Mouse (Mus musculus) monocyte, adult 5-6 weeks (primary cell): ENCODE data around the gene Abhd5. TPM values are rescaled to one million over a fixed set of nuclear protein-coding genes. Genes with fewer than 3 reads are reported as not detected.
A peak's percentile ranks its signal among the peaks of the same experiment; 100 is the strongest.

Experiments used
- ATAC-seq: fragments of 153-309, 156-312 bp; replicated peaks from 2 replicates; pipeline ENCODE4 v1.8.0; 2017; ENCODE audit warnings: mild to moderate bottlenecking; ENCODE audit not compliant: low TSS enrichment, insufficient number of reproducible peaks, severe bottlenecking, poor library complexity, low FRiP score
- total RNA-seq: library from RNA; stranded (forward); fragments of 200-1000, 200-491, 200-594 nt; gene quantifications from 3 replicates; pipeline ENCODE4 v1.2.3, GENCODE M21; 2017

The Abhd5 gene
- total RNA-seq, 1 experiment from 2014 or later, result 27.3 TPM

DNA sequence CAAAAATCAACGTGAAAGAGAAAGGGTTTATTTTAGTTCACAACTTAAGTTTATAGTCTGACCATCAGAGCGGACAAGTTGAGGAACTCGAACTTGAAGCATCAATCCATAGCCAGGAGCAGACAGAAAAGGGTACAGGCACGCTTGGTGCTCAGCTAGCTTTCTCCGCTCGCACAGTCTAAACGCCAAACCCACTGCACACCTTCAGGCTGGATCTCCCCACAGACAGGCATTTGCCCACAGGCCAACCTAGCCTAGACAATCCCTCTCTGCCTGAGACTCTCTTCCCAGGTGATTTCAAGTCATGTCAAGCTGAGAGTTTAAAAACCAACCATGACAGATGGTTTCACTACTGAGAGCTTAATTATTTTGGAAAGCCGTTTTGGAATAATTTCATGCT, 6.8 kb upstream of the Abhd5 start:
- no peak for ATAC-seq

DNA sequence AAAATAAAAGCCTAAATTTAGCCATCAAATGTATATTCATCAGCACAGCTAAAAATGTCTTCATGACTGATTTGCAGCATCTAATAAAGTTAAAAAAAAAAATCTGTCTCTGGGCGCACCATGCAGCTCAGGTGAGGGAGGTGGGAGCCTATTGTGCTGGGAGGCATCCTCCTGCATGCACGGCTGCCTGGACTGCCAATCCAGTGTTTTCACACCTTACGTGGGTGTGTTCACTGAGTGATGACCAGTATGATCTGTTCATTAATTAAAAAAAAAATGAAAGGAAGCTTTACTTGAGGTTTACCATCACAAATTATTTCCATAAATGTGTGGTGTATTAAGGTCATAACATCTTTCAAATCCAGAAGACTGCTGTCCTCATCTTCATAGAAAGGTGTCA, 6.1 kb upstream of the Abhd5 start:
- ATAC-seq, result no peak

DNA sequence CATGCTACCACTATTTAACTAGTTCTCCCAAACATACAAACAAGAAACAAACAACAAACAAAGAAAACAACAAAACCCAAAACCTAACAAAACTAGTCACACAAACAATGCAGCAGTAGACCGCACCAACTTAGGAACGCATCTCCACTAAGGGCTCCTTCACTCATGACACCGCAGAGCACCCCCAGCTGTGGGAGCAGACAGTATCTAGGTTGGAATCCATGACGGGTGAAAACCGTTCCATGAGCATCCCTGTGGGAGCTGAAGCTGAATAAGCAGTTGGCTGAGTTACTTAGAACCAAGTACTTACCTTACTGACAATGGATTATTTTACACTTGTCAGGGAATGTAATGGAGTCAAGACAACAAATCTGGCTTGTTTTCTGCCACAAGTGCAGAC, 5.3 kb upstream of the Abhd5 start:
- no peak for ATAC-seq

DNA sequence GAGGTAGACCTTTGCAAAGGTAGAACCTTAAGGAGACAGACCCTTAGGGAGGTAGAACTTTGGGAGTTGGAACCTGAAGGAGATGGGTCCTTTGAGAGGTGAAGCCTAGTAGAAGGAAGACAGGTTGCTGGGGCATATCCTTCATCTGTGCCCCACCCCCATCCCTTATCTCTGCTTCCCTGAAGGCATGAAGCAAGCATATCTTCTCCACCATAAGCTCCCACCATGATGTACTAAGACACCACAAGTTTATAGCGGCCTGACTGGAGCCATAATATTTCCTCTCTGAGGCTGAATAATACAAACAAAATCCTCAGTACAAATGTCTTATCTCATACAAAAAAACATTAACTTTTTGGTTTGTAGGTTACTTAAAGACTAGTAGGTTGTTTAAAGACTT, 3.5 kb upstream of the Abhd5 start:
- no peak for ATAC-seq

DNA sequence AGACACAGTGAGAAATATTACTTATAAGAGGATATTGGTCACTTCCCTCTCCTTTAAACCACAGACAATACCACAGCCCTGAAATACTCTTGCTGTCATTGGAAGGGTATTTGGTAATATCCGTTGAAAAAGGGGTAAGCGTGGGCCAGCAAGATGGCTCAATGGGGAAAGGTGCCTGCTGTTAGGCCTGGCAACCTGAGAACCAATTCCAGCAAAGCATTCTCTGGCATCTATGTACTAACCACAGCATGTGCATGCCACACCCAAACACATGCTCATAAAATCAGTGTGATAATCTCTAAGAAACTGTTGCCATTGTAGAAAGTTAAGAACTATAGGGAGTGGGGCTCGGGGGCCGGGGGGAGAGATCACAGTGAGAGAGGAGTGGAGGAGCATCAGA, 2.1 kb upstream of the Abhd5 start:
- ATAC-seq, result peak; percentile 69

DNA sequence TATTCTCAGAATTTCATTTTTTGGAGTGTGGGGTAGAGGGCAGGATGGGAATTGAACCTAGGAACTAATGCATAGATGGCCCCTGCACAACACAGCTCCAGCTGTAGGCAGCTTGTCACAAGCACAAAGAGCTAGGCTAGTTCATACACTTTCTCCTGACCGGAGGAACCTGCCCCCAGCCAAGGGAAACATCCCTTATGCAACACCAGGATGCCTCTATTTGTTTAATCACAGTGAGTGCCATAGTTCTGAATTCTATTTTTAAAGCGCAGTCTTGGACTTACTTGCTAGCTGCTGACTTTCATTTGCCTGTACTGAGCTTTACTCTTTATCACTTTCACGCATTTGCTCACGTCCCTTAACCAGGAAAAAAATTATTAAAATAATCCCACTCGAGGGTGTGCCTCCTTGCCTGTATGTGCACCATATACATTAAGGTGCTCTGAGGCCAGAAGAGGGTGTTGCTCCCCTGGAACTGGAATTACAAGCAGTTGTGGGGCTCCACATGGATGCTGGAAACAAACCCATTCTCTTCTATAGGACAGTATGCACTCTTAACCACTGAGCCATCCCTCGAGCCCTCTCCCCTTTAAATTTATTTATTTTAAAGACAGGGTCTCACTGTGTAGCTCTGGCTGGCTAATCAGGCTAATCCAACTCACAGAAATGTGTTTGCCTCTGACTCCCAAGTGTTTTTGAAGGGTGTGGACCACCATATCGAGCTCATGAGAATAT, 845 bp upstream of the Abhd5 start:
- ATAC-seq, result no peak

DNA sequence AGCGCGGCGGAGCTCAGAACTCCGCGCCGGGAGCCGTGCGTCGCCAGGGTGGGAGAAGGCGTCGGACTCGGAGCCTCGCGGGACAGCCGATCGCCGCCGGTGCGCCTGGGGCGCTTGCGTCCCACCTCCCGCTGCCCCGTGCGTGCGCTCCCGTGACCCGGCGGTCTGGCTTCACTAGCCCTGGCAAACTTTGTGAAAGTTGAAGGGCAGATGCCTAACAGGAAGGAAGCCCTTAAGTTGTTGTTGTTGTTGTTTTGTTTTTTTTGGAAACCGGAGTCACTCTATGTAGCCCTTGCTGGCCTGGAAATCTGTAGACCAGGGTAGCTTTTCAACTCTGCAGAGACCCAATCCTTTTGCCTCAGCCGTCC, 601 bp downstream of the Abhd5 start:
- no peak for ATAC-seq

DNA sequence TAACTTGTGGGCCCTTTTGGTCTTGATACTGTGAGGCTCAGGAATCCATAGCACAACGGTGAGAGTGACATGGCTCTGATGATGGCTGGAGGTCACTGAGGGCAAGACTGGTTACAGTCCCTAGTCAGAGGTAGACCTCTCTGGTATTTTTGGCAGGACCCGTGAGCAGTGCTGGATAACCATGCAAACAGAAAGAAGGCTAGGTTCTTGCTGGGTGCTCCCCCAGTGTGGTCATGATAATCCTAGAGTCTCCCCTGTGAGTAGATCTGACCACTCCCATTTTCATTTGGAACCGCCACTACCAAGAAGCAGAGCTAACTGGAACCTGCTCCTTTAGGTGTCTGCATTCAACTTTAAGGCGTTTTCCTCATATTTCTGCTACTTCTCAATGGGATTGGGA, 1.5 kb downstream of the Abhd5 start:
- ATAC-seq, result no peak

DNA sequence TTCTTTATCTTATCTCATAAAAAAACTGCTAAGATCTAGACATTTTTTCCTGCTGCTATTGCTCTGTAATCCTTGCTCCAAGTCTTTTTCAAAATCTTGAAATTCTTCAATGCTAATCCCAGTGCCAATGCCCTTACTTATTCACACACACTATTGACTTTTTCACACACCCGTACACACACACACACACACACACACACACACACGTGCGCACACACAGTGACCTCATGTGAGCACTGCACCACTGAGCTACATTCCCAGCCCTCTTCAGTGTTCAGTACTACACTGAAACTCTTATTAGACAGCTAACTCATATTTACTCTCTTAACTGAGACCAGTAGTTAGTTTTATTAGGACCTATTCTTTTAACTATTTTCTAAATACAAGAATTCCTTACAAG, 2.8 kb downstream of the Abhd5 start:
- ATAC-seq, result no peak

DNA sequence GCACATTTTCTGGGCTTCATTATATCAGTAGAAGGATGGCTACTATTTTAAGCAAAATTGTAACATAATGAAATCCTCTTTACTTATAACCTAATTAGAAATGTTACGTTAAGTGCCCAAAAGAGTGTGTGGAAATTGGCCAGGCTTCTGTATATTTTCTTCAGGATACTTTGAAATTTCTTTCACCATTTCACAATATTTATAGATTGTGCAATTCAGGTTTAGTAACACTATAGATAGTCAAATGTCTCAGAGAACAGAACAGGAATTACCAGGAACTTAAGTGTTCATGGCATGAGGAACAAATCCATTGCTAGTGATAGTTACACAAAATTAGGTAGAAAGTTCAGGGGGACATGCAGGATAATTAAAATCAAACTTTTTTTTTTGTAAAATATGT, 5.7 kb downstream of the Abhd5 start:
- no peak for ATAC-seq

DNA sequence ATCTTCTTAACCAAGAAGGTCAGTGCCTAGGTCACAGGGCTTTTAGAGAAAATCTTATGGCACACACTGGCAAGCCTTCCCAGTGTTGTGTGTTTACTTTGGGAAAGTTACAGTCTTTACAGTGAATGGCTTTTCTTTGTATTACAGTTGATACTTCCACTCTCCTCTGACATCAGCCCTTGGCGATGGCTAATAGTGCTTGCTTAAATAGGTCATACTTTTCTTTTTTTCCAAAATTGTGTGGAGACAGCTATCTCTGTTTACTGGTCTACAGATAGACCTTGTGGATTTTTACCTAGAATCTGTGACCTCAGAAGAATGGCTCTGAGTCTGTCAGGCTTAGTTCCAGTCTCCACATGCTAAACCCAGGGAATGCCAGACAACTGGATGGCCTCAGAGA, 6.2 kb downstream of the Abhd5 start:
- no peak for ATAC-seq

DNA sequence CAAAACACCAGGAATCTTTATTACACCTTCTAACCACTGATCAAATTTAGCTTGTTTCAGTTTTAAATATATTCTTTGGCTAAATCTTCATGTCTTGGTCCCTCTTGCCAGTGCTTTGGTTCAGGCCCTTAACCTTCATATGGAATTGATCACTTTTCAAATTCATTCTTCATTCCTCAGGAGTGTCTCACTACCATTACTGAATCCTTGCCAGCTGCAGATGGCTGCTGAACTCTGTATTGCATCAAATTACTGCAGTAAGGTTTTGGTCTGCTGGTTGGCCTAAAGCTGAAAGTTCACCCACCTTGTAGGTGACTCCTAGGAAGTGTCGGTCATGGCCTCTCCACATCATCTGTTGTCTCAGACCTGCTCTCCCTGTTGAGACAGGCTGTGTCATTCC, 12.8 kb downstream of the Abhd5 start:
- ATAC-seq, result no peak

DNA sequence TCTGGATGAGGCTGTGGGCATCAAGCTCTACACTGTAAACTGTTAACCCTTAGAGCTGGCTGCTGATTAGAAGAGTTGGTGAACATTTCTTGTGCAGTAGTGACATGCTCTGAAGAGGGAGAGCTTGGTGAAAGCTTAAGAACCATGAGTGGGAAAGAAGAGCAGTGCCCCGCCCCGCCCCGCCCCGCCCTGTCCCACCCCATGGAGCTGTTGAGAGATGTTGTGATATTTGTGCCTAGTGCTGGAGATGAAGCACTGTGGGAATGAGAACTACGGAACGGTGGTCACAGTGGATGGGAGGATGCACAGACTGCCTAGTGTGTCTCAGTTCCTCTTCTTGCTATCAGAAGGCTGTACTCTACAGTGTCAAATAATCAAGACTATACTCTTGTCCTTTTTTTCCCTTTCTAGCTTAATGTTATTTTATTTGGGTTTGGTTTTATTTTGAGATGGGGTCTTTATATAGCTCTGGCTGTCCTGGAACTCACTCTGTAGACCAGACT, 18.9 kb downstream of the Abhd5 start:
- no peak for ATAC-seq

DNA sequence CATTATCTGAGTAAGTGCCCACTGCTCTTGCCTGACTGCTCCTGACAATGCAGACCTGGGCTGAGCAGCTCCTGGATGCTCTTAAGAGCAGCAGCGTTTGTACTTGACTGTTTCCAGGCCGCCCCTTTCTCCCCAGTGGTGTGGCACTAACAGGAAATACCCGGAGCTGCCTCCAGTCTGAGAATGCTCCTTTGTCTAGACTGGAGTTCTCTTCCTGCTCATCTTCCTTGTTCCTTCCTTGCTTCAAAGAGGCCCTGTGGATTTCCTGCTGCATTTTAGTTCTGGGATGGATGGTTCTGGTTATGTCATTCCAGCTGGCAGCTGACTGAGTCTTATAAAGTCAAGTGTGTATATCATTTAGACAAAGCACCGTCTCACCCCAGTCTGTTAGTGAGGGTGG, 21.1 kb downstream of the Abhd5 start:
- no peak for ATAC-seq

DNA sequence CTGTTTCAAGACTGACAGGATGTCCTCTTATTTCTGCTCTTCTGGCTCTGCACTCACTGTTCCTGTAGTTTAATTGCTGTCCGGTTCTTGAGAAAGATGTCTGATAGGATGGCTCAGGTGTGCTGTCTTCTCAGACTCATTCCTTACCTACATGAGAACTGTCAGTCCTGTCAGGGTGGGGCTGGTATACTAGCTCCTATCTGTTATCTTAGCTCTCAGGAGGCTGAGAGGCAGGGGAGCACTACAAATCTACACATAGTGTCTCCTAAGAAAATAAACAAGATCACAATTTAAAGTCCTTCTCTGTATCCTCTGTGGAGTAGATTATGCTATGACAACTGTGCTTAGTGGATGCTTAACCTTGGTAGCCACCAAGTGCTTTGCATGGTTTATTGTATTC, 21.6 kb downstream of the Abhd5 start:
- no peak for ATAC-seq

DNA sequence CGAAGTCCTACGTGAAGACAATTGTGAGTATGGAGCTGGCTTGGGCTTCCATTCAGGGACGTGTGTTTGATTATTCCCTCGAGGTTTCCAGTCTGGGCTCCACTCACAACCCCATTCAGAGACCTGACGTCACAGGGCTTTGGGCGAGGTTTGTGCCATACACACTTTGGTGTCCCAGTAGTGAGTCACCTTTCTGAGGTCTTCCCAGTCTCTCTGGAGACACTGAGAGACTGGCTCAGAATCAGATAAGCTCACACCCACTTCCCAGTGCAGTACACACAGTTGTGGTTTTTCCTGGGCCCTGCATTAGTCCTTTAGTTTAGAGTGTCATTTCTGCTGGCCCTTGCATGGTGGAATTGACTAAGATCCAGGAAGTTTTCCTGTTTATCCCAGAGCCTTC, 27.6 kb downstream of the Abhd5 start:
- ATAC-seq, result no peak

DNA sequence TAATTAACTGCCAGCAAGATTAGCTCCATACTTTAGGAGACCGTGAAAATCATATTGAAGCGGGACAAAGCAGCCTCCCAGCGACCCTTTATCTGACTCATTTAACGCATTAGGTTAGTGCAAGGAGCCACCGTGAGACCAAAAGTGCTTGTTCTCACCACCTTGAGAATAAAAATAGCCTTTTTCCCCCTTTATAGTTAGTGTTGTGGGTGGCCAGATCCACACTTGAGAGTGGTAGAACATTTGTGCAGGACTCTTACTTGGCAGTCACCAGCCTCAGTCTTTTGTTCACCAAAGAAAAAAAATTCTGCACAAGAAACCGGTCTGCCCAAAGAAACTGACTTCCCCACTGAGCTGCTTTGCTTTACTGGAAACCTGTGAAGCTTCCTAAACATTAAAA, 29.6 kb downstream of the Abhd5 start:
- no peak for ATAC-seq

DNA sequence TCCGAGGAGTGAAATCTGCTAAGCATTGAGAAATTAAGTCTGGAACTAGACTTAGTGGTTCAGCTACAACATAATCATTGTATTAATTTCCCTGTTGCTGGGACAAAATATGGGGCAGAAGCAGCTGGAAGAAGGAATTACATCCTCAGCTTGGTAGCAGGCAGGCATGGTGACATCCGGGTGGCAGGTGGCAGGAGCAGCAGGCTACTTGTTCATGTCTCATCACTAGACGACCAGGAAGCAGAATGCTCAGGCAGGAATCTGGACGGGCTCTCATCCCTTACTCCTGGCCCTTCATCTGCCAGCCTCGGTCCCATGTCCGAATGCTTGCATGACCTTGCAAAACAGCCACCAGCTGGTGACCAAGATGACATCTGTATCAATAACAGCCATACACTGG, 30.6 kb downstream of the Abhd5 start:
- ATAC-seq, result no peak

DNA sequence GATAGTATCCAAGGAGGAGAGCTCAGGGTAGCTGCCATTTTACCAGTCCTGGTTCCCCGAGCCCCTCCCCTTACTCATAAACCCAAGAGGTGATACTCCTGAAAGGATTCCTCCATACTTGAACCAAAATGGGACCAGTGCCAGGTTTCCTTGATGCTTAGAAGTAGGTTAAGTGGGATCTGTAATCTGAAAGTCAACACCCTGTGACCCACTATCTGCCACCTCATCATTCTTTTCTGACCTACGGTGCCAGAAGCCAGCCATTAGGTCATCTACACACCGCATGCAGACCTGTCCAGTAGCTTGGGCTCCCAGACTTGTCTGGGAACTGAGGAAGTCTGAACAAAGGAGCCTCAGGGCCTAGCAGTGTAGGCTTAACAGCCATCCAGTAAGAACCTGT, 34.6 kb downstream of the Abhd5 start:
- ATAC-seq, result no peak

DNA sequence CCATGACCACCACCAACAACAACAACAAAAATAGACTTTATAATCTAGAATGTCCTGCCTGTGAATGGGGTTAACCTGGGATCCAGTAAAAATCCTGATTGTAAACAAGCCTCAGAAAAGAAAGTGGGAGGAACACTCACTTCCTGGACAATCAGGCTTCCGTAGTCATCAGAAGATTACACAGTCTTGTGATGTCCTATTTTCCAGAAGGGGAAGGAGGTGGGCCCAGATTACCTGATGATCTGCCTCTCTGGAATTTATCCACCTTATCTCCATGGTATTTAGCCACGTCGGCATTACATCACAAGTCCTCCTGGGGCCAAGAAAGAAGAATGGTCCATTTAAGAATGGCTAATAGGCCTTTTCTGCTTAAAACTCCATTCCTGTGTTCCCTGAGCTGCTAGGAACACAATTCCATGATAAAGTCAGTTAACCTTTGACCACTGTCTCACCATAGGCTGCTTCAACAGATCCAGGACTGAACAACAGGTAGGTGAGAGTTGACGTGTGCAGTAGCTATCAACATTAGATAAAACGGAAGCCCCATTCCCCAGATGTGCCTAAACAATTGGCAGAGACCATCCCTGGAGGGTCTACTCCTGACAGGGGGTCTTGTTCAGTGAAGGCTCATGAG, 38.0 kb downstream of the Abhd5 start:
- ATAC-seq, result no peak

DNA sequence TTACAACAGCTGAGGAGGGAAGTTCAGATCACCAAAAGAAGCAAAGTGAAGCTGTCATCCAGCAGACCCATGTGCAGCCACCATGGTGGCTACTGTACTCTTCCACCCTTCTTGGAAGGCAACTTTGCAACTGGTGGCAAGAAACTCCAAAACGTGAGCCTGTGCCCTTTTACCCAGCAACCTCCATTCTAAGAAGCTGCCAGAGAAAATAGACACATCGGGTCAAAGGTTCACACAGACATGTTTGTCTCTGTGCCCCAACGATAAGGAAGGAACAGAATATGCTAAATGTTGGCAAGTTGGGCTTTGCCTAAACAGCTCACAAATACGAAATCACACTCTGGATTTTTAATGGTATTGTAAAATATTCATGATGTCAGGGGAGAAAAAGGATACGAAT, 44.4 kb downstream of the Abhd5 start:
- ATAC-seq, result no peak
